Mouse (Mus musculus): ENCODE measurements around the gene Frrs1l.

Frrs1l gene

DNA sequence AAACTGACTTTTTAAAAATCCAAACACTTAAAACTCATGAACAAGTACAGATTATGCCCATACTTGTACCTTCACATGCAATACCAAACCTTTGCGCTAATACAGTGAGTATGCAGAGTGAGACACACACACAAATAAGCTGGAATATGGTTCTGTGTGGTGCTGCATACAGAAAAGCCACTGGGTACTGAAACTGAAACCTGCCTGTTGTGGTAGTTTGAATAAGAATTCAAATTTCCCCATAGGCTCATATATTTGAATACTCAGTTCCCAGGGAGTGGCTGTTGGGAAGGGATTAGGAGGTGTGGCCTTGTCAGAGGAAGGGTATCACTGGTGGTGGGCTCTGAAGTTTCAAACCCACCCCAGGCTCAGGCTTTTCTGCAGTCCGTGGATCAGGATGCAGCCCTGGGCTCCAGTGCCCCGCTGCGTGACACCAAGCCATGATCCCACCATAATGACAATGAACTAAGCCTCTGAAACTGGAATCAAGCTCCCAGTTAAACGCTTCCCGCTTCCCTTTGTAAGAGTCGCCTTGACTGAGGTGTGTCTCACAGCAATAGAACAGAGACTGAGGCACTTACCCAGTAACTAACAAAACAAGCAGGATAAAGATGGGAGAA is 77.7 kb downstream of the Frrs1l start:
- DNase-seq, result no peak

- DNase-seq, result no peak
Observed at GRCm38 (mm10) chr4:56909568-56909967, 80.6 kb downstream of the Frrs1l start.

DNA sequence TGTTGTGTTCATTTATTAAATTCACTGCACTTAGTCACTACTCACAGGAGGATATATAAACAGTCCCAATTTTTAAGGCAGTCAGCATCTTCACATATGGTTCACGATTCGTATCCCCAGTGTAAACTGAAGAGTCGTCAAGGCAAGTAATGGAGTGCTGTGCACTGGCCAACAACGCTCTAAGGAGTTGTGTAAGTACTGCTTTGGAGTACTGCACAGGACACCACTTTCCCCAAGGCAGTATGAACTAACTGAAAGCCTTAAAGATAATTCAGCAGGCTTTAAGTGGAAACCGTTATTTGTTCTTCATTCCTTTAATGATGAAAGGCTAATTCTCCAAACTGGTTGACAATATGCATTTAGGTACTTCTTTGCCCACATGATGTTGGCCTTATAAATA is 82.5 kb downstream of the Frrs1l start:
- no peak for DNase-seq
